Mouse (Mus musculus) C2C12 (cell line): ENCODE measurements around the gene Ift81.

ENCODE experiments used
- CTCF ChIP-seq: IDR thresholded peaks from one replicate; pipeline ENCODE4 v1.5.1; 2011; ENCODE audit not compliant: control insufficient read depth, insufficient read depth, insufficient read length
- MYOG ChIP-seq: IDR thresholded peaks from one replicate; pipeline ENCODE4 v1.6.1; 2011; ENCODE audit not compliant: control insufficient read depth, insufficient read length; ENCODE audit errors: extremely low read depth

DNA sequence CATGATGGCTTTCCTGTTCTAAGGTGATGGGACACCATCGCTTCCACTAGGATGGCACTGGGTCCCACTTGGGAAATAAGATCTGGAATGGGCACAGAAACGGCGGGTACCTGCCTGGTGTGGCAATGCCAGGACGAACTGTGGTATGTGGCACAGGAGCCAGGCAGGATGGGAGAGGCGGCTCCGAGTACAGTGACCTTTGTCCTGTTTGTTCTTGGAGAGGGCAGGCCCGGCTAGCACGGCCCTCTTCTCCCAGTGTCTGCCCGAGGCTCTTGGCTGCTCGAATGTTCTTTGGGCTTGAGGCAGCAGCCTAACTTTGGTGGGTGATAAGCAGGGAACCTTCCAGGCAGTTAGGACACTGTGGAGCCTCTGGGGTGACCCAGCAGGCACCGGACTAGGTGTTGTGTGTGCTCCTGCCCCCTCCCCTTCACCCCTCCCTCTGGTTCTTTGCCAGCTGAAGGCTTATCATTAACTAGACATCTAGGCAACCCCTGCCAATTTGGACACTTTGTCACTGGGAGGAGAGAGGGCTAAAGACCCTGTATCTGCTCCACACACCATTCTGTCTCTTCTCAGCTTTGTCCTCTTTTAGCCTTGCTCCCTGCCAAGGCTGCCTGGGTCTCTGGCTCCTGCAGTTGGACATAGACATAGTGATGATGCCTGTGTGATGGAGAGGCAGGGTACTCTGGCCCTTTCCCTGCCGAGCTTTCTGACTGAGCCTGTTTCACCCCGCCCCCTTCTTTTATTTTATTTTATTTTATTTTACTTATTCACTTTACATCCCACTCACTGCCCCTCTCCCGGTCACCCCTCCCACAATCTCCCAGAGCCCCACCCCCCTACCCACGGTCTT lies 87.2 kb downstream of the Ift81 start:
- TF ChIP-seq CTCF (no peak), MYOG (no peak)
